Mouse (Mus musculus) frontal cortex, postnatal 10 days (tissue): ENCODE measurements around the gene Man1c1.

Source experiments
- DNase-seq, 2 experiments: peaks; one replicate each; pipeline ENCODE4 v3.0.0; 2022; ENCODE audit warnings: low spot score in 2 of 2, mixed read lengths in 1 of 2

Gene Man1c1

DNA sequence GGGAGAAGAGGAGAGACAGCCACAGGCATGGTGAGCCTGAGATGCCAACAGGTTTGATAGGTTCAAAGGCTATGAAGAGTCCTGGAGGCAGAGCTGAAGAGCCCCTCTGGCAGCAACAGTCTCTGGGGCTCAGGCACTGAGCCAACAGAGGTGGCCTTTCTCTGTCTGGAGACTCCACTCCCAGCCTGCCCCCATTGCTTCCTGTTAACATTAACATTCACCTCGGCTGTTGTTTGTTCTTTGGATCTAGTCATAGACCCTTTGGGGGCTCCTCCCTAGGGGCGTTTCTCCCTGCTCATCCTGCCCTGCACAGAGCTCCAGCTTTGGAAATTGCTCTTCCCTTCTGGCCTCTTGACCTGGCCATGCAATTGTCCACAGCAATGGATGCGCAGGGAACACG is 20.9 kb upstream of the Man1c1 start:
- DNase-seq, result no peak

DNA sequence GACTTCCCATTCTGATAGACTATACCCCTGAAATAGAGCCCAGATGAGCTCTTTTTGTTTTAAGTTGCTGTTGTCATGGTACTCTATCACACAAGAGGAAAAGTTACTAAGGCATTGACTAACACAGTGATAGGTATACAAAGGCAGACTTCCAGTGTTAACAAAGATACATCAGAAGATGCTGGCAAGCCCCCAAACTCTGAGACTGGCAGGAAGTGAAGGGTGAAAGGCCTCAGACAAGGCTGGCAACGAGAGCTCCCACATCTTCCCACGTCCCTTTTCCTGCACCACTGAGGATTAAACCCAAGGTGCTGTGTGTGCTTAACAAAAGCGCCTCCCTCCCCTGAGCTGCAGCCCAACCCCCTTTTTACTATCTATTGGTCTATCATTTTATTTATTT is 19.2 kb upstream of the Man1c1 start:
- no peak for DNase-seq

DNA sequence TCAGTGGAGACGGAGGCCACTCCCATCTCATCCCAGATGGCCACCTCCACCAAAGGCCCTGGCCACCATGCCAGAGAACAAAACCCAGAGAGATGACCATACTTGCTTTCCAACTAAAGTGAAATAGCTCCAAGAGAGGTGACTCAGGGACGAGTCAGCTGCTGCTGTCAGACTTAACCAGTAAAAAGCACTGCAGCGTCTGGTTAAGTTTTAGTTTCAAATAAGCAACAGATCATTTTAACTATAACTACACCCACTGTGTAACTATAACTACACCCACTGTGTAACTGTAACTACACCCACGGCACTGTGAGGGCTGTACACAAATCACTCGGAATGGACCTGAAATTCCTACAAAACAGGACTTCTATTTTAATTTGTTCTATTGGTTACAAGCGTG is 17.0 kb upstream of the Man1c1 start:
- DNase-seq, result no peak

DNA sequence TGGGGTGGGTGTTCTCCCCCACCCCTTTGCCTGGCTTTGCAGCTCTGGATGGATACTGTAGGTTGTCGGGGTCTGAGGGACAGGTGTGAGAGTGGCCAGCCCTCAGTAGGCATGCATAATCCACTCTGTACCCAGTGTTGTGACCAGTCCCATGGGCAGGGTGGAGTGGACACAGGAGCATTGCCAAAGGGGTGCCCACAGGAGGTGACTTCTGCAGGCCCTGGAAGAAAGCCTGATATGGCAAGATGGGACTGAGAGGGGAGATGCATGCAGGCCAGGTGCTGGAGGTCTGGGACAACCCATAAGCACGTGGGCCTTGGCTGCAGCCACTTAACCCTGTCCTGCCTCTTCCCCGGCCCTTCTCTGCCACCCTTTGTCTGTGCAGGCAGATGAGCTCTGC is 16.3 kb upstream of the Man1c1 start:
- DNase-seq, result no peak

DNA sequence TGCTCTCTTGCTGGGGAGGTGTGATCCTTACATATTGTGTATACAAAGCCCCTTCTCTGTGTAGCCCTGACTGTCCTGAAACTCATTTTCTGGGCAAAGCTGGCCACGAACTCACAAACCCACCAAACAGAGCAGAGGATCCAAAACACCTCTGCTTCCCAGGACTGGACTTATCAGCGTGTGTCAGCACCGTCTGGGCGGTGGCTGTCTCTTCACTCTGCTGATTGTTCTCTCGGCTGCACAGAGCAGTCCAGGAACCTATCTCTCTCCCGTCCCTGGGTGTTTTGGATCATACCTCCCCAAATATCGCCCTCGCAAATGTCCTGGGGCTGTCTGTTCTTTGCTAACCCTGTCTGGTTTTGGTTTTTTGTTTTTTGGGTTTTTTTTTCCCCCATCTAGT is 15.4 kb upstream of the Man1c1 start:
- no peak for DNase-seq

DNA sequence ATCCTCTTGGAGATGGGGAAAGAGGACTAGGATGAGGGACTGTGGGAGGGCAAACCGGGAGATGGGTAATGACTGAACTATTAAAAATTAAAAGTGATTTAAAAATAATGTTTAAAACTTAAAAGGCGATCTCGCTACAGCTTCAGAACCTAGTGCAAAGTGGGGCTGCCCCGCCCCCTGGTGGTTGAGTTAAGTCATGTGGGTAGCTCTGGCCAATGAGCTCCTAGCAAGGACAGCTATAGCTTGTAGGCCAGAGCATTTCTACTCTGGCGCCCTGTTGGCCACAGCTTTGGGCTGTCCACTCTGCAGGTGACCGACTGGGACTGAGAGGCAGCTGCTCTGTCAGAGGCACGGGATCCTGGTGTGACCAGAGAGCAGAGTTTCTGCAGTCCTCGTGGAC is 9.8 kb upstream of the Man1c1 start:
- DNase-seq, result peak in 1 of 2 experiments; percentile 75

DNA sequence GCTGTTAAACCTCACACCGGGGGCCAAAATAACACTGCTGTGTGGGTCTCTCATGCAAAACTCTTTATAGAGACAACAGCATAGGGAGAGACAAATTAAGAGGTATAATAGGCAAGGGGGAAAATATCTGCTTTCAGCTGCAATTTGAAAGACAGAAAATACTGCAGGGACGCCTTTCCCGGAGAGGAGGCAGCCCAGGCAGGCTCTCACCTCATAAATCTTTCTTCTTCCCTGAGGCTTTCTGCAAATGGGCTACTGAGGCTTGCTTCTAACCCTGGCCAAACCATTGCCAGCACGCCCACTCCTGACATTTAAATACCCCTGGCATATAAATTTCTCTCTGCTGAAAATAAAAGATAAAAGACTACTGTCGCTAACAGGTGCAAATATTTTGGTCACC is 1.2 kb upstream of the Man1c1 start:
- DNase-seq, result no peak

DNA sequence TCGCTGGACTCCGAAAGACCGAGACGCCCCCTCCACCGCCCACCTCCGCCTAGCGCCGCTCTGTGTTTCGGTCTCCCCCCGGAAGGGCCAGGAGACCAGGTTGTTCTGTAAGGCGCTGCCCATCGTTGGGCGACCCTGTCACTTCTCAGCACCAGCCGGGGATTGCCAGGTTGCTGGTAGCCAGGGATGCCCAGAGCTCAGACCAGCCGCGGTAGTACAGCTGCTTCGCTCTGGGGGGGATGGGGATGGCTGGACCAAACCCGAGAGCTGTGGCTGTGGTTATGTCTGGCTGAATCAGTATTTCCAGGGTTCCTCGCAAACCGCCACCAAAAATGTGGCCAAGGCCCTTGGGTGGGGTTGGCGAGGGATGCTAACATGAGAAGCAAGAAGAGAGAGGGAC is 500 bp upstream of the Man1c1 start:
- no peak for DNase-seq

DNA sequence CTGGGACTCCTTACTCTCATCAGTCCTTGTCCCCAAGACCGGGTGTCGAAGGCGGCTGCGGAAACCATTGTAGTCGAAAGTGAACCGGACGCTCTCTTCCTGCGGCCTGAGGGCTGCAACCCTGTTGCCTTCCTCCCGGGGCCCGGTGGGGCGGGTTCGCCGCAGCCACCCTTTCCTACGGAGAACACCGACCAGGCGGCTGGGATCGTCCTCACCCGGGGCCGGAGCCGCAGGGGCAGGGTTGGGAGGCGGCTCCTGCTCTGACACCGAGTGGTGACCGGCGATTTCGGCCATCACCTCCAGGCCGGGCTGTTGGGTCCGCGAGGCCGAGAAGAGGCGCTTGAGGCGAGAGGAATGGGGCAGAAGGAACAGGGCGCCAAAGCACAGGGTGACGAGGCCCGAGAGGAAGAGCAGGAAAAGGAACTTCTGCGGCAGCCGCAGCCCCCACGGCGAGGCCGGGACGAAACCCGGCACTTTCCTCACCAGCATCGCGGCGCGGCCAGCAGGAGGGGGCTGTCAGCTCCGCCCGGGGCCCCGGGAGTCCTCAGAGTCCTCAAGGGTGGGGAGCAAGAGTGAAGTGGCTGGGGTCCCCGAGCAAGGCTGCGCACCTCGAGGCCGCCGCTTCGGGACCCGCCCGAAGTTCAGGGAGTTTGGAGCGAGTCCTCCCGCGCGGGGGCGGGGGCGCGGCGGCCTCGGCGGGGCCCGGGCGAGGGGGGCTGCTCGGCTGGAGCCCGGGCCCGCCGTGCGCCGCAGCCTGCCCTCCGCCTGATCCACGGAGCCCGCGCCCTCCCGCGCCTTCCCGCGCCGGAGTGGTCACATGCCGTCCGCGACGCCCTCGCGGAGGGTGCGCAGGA is 882 bp downstream of the Man1c1 start:
- DNase-seq, result peak in 1 of 2 experiments; percentile 41

DNA sequence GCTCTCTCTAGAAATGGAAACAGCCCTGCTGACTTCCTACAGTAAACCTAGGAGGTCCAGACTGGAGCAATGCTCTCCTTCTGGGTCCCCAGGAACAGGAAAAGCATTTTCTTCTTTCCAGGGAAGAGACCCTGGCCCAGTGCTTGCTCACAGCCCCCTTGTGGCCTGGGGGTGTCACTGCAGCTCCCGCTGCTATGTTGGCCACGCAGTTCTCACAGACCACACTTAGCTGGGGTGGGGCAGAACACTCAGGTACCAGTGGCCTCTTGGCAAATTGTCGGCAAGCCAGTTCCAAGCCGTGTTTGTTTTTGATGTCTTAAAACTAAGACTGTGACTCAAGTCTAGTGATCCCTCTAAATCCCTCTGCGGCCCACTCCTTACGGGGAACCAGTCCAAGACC is 2.2 kb downstream of the Man1c1 start:
- DNase-seq, result peak in 1 of 2 experiments; percentile 71

DNA sequence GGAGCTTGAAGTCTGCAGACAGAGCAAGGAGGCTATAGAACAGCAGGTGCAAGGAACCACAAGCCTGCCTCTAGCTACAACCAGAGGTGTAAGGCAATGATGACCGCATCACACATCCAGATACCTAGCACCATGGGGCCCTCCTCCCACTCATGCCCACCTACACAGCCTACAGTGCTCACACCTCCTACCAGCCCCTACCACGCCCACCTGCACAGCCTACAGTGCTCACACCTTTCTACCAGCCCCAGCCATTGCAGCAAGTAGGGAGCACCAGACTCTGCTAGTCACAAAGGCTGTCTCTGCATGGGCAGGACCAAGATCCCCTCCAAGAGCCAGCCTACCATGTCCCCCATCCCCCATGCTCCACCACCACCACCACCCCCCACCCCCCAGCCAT is 3.2 kb downstream of the Man1c1 start:
- no peak for DNase-seq

DNA sequence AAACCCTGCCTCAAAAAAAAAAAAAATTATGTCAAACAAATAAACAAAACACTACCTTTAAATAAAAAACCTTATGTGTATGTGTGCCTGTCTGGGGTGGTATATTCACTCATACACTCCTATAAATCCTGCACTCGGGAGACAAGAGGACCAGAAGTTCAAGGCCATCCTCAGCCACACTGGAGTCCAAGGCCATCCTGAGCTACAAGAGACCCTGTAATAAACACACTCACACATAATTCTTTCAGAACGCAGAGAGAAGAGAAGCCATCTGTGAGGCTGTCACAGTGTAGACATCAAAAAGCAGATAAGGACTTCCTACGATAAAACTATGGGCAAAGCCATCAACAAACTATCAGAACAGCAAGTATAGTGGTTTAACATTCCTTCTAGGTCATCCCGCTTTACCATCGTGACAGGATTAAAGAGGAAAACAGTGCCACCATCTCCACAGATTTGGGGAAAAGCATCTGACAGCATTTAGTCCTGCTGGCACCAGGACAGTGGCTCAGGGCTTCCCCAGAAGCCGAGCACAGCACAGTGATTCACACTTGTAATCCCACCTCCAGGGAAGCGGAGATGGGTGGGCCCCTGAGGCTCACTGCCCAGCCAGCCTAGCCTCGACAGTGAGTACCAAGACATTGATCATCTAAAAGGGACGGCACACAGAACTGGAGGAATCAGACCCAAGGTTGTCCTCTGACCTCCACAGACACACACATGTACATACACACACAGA is 10.7 kb downstream of the Man1c1 start:
- no peak for DNase-seq

DNA sequence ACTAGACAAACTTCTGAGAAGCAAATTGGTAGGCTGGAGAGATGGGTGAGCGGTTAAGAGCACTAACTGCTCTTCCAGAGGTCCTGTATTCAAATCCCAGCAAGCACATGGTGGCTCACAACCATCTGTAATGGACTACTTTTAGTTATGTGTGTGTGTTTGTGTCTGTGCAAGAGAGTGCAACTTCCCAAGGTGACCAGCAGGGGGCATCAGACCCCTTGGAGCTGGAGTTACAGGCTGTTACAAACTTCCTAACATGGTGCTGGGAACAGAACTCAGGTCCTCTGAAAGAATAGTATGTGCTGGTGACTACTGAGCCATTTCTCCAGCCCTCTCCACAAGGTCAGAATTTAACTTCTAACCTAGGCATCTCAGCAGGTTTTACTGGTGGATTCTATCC is 11.7 kb downstream of the Man1c1 start:
- DNase-seq, result no peak

DNA sequence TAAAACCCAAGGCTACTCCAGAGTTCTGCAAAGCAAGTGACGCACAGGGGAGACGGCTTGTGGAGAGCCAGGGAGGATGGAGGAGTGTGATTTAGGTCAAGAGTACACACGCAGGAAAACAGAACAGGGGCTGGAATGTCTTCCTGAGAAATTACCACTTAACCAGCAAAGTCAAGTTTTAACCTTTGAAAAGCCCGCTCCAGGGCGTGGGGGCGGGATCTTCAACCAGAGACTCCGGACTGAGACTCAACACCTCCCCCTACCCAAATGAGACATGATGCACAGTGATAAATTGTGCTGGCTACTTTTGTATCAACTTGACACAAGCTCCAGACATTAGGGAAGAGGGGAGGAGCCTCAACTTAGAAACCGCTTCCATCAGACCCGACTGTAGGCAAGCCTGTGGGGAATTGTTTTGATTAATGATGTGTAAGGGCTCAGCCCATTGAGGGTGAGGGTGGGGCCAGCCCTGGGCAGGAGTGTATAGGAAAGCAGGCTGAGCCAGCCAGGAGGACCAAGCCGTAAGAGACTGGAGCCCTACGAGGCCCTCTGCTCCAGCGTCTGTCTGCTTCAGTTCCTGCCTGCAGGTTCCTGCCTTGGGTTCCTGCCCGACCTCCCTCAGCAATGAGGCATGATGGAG is 17.9 kb downstream of the Man1c1 start:
- DNase-seq, result no peak

DNA sequence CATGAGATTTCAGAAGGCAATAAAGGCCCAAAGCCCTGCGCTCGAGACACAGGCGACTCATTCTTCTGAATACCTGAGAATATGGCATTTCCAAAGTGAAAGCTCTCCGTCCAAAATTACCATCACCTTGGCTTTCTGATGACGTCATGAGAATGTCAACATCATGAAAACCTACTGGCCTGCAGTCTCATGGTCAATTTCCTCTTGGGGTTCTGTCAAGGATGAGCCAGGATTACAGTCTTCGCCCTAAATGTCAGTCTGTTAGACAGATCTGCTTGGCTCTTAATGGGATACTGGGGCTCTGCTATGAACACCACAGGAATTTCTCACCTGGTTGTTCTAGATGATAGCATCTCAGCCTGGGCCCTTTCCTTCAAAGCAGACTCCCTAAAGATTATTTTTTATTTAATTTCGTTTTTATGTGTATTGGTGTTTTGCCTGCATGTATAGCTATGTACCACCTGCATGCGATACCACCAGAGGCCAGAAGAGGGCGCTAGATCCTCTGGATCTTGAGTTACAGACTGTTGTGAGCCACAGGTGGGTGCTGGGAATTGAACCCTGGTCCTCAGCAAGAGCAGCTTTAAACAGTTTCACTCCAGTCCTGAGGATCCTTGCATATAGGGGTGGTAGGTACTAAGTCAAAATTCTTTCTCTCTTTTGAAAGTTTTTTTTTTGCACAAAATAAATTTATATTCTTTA is 19.3 kb downstream of the Man1c1 start:
- DNase-seq, result no peak

DNA sequence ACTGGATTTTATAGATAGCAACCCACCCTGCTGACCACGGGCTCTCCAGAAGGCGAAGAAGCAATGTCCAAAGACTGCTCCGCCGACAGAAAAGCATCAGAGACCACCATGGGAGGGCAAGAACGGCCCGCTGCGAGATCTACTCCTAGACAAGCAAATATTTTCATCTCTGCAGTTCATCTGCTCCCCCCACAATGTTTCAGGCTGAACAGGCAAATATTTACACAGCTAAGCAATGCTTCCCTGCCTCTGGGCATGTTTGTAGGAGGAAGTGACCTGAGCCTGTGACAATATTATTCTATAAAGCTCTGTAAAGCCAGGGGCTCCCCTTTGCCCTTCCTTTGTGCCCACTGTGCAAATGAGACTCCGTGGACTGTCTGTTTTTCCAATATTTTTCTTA is 20.2 kb downstream of the Man1c1 start:
- DNase-seq, result no peak

DNA sequence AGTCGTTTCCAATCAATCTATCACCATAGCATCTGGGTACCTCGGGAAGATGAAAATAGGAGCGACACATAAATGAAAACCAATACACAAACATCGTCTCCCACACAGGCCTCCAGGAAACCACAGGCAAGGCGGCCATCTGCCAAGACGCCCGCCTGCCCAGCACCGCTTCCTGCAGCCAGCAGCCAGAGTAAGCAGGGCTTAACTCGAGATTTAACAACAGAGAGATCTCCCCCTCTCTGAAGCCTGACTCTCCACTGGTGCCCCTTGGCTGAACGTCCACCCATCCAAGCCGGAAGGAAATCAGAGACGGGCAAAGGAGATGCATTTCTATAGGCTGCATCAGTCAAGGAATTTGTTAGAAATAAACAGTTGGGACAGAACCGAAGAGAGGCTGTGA is 21.1 kb downstream of the Man1c1 start:
- DNase-seq, result no peak

DNA sequence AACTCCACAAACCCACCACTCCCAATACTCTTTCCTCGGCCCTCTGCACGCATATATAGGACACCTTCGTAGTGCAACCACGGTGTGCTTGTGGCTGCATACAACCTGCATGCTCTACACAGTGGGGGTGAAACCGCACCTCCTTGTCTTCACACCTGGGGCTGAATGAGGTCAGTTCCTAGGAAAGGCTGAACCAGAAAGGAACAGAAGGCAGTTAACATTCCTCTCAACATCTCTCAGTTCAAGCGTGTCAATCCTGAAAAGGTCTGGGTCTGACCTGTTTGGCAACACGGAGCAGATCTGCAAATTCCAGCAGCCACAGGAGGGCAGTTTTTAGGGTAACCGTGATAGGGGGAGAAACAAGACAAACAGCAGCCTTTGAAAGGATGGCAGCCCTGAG is 21.7 kb downstream of the Man1c1 start:
- DNase-seq, result no peak

DNA sequence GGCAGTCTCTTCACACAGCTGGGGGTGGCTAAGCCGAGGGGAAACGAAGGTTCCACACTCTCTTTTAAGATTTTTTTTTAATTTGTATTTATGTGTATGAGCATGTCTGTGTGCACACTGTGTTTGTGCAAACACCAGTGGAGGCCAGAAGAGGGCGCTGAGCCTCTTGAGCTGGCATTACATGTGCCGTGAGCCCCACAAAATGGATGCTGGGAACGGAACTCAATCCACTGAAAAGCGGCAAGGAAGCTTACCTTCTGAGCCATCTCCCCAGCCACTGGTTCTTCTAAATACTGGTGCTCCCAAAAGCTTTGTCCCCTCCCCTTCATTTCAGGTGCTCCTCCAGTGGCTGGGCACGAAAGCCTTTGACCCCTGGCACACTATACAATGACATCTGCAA is 22.3 kb downstream of the Man1c1 start:
- DNase-seq, result no peak

DNA sequence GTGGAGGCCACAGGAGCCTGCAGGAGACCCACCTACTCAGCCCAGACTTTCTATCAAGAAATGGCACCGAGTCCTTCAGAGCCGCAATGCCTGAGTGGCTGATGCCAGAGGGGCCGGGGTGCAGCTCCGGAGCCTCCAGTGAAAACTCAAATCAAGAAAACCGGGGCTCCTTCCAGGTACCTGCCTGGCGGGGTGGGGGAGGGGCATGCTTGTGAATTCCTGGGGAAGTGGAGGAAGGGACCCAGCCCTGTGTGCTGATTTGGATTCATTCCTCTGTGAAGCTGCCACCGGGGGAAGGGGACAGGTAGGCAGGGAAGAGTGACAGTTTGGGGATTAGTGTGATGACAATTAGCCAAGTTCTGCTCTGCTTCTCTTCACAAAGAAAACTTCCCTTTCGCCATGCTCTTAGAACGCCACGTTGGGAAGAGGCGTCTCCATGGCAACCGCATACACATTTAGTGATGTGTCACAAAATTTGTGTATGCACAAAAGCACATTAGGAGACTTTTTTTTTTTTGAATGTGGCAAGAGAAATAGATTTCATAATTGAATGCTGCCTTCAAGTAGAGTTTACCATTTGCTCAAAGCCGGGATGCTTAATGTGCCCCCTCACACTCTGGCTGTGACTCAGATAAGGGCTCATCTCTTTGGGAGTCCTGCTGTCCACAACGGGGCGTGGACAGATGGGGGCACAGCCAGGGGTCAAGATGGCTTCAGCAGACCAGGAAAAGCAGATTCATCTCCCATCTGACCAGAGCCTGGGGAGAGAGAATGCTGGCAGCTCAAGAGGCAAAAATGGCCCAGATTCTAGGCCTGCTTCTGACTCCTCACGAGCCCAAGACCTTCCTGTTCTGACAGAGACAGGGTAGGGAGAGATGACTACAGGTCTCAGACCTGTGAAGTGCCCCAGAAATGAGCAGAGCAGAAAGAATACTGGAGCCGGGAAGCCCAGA is 26.3 kb downstream of the Man1c1 start:
- peak; percentile 48 to 56 for DNase-seq

DNA sequence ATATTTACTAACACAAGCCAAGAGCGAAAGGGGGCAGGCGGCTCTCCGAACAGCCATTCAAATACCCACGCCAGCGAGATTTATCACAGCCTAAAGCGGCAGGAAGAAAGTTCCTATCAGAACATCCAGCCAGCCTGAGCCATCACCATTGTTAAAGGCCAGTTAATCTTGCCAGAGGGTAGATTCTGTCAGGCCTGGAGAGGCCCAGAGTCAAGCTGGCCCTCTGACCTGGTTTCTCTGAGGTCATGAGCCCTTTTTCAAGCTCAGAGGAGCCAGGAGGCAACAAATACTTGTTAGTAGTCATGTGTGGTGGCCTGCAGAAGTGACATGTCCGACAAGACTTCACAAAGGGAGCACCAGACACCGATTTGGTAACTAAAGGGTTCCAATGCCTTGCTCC is 28.3 kb downstream of the Man1c1 start:
- DNase-seq, result no peak
